In genomic region chr2:164950501-164950900, GRCm38 (mm10) we compare ENCODE assay signal across 11 mouse cellular contexts. TPM values are rescaled to one million over a fixed set of nuclear protein-coding genes. Genes with fewer than 3 reads are reported as not detected.
DNase-seq lines count a peak whose midpoint lies in the region; ATAC-seq and TF ChIP-seq lines count a peak whose summit lies in the region.
"Had no signal": no experiment of that assay in that cellular context is flagged by ENCODE, and none has a peak within 500 bp of the region (broad histone marks: within the 10 kb centered on the region; RNA-seq: fewer than 3 reads in every experiment).

No protein-coding gene starts in this region.

- H3K9me3 ChIP-seq in kidney, embryonic 14.5 days (ENCODE audit: control insufficient read depth, low read length) = no peaks in the 10 kb centered on the region

- no peak for ATAC-seq in kidney, embryonic 14.5 days (ENCODE audit: low FRiP score, low TSS enrichment)
- ATAC-seq in monocyte, adult 5-6 weeks (replicated peaks; ENCODE audit: insufficient number of reproducible peaks, low FRiP score, low TSS enrichment, poor library complexity, severe bottlenecking) = no peak
- ATAC-seq: forebrain, embryonic 14.5 days had no signal

- peaks cover 5% of the 10 kb centered on the region for H3K4me1 ChIP-seq in cerebellum, adult 2 months (ENCODE audit: control insufficient read depth, insufficient read depth, low read length)
- H3K4me1 ChIP-seq in kidney, adult 2 months (ENCODE audit: control insufficient read depth, insufficient read depth, low read length) = no peaks in the 10 kb centered on the region
- H3K4me1 ChIP-seq in kidney, embryonic 14.5 days (ENCODE audit: control insufficient read depth, insufficient read depth, low read length) = no peaks in the 10 kb centered on the region; the same call in 1 of the 2 replicates

- no peak overlapping the region for H3K4me2 ChIP-seq in kidney, embryonic 14.5 days (replicated peaks; ENCODE audit: low read depth, low read length)

- H3K36me3 ChIP-seq in kidney, adult 2 months (ENCODE audit: control insufficient read depth, insufficient read depth, low read length) = no peaks in the 10 kb centered on the region
- no peaks in the 10 kb centered on the region for H3K36me3 ChIP-seq in kidney, embryonic 14.5 days (ENCODE audit: control insufficient read depth, insufficient read depth, low read length)

- H3K9ac ChIP-seq in kidney, embryonic 14.5 days (ENCODE audit: low read depth, low read length) = no peak overlapping the region

- no peak for TF ChIP-seq POLR2A in cerebellum, adult 2 months (IDR thresholded peaks at IDR 0.05; ENCODE audit: borderline replicate concordance, insufficient read depth, low read length)
- no peak for TF ChIP-seq POLR2A in kidney, adult 2 months (IDR thresholded peaks at IDR 0.05; ENCODE audit: low read depth, low read length)

- H3K4me3 ChIP-seq in cerebellum, adult 2 months (replicated peaks; ENCODE audit: insufficient read depth, low read depth, low read length) = no peak overlapping the region
- no peak overlapping the region for H3K4me3 ChIP-seq in kidney, adult 2 months (ENCODE audit: insufficient read depth, low read depth, low read length)
- no peak overlapping the region for H3K4me3 ChIP-seq in kidney, embryonic 14.5 days (ENCODE audit: low read length)

- WGBS in cerebellum, adult 2 months = 27% methylated on average over 13 of the region's 13 CpGs
- 28% methylated on average over 13 of the region's 13 CpGs for WGBS in kidney, adult 2 months
- WGBS in kidney, embryonic 14.5 days = 28% methylated on average over 13 of the region's 13 CpGs

- TF ChIP-seq CTCF in cerebellum, adult 2 months (IDR thresholded peaks at IDR 0.05; ENCODE audit: borderline replicate concordance, insufficient read depth, low read depth, low read length) = peak; percentile 47; the same call in 1 of the 2 replicates
- TF ChIP-seq CTCF in kidney, adult 2 months (conservative IDR thresholded peaks at IDR 0.05; ENCODE audit: insufficient read depth, insufficient read length, low read depth, low read length) = peak; percentile 47

- H3K27ac ChIP-seq in cerebellum, adult 2 months (ENCODE audit: insufficient read depth, low read length) = no peak overlapping the region
- H3K27ac ChIP-seq in kidney, adult 2 months (ENCODE audit: insufficient read depth, low read depth, low read length) = no peak overlapping the region
- no peak overlapping the region for H3K27ac ChIP-seq in kidney, embryonic 14.5 days (ENCODE audit: low read depth, low read length)

- DNase-seq in cerebellum, adult 2 months = peak in 1 of 2 experiments; percentile 24
- no peak for DNase-seq in cerebellum, adult 11-12 months
- no peak for DNase-seq in kidney, adult 2 months
- DNase-seq in thymus, postnatal 4 days = peak; percentile 68
- DNase-seq in thymus, postnatal 0 days (ENCODE audit: low spot score) = no peak
- DNase-seq in testis, postnatal 14 days (ENCODE audit: low spot score) = peak; percentile 42
- DNase-seq: heart, postnatal 36 days; layer of hippocampus, postnatal 36 days had no signal

- H3K27me3 ChIP-seq in cerebellum, adult 2 months (ENCODE audit: control insufficient read depth, insufficient read depth, low read length) = peaks cover 3% of the 10 kb centered on the region; the same call in 1 of the 2 replicates
- peaks cover 1% of the 10 kb centered on the region; the same call in 1 of the 2 replicates for H3K27me3 ChIP-seq in kidney, adult 2 months (replicated peaks; ENCODE audit: control insufficient read depth, insufficient read depth, low read length)
- peaks cover 70% of the 10 kb centered on the region for H3K27me3 ChIP-seq in kidney, embryonic 14.5 days (ENCODE audit: control insufficient read depth, insufficient read depth, low read length)

RNA-seq across cellular contexts. Expression of gene Mmp9, which starts 9.9 kb away (rescaled TPM):
- 3.3 and 3.7 TPM in 2 replicates for polyA plus RNA-seq in cerebellum, adult 2 months (2012; rRNA removed)
- 1.7 and 1.8 TPM in 2 replicates for polyA plus RNA-seq in kidney, adult 2 months (2012; rRNA removed)
- 0.76 and 1.4 TPM in 2 replicates for polyA plus RNA-seq in kidney, embryonic 14.5 days (2014; fragmentation: Nextera tagmentation; extraction: Ambion mirVana)
- polyA plus RNA-seq in thymus, postnatal 0 days (2015; fragmentation: Nextera tagmentation; extraction: Ambion mirVana) = 47.8 and 53.2 TPM in 2 replicates
- total RNA-seq in monocyte, adult 5-6 weeks (2017) = 1.7 to 19.4 TPM (median 15.0 TPM) in 3 replicates

RNA-seq across cellular contexts. Expression of gene Slc12a5, which starts 10.1 kb away (rescaled TPM):
- 386 and 396 TPM in 2 replicates for polyA plus RNA-seq in cerebellum, adult 2 months (2012; rRNA removed)
- polyA plus RNA-seq in kidney, adult 2 months (2012; rRNA removed) = 1.5 and 2.2 TPM in 2 replicates
- 1.5 and 1.6 TPM in 2 replicates for polyA plus RNA-seq in kidney, embryonic 14.5 days (2014; fragmentation: Nextera tagmentation; extraction: Ambion mirVana)
- polyA plus RNA-seq in thymus, postnatal 0 days (2015; fragmentation: Nextera tagmentation; extraction: Ambion mirVana) = 0.26 and 0.30 TPM in 2 replicates
- total RNA-seq in monocyte, adult 5-6 weeks (2017) = 0.11 to 1.7 TPM (median 0.29 TPM) in 3 replicates

RNA-seq across cellular contexts. Expression of gene Zfp335, which starts 38.9 kb away (rescaled TPM):
- 32.0 and 34.7 TPM in 2 replicates for polyA plus RNA-seq in cerebellum, adult 2 months (2012; rRNA removed)
- 20.4 and 25.7 TPM in 2 replicates for polyA plus RNA-seq in kidney, adult 2 months (2012; rRNA removed)
- polyA plus RNA-seq in kidney, embryonic 14.5 days (2014; fragmentation: Nextera tagmentation; extraction: Ambion mirVana) = 10.7 and 13.8 TPM in 2 replicates
- polyA plus RNA-seq in thymus, postnatal 0 days (2015; fragmentation: Nextera tagmentation; extraction: Ambion mirVana) = 8.6 and 9.5 TPM in 2 replicates
- total RNA-seq in monocyte, adult 5-6 weeks (2017) = 9.1 to 21.0 TPM (median 12.5 TPM) in 3 replicates

Comparison
In these comparisons a context has a peak if more than half of its experiments do, and no peak if none do; other contexts are left out.
1. DNase-seq: peak in thymus, postnatal 4 days (single experiment) and testis, postnatal 14 days (single experiment); none in cerebellum, adult 11-12 months (single experiment), kidney, adult 2 months (single experiment) and thymus, postnatal 0 days (single experiment).
2. RNA of gene Mmp9, which starts 9.9 kb away (polyA plus RNA-seq): 47.8 to 53.2 TPM in thymus, postnatal 0 days; 3.3 to 3.7 TPM in cerebellum, adult 2 months, 1.7 to 1.8 TPM in kidney, adult 2 months and 0.76 to 1.4 TPM in kidney, embryonic 14.5 days; every median in the first group is over 10 times any median in the second.
3. RNA of gene Slc12a5, which starts 10.1 kb away (polyA plus RNA-seq): 386 to 396 TPM in cerebellum, adult 2 months; 1.5 to 2.2 TPM in kidney, adult 2 months, 1.5 to 1.6 TPM in kidney, embryonic 14.5 days and 0.26 to 0.30 TPM in thymus, postnatal 0 days; every median in the first group is over 100 times any median in the second.